In genomic region chr12:56003561-56003960, GRCm38 (mm10) we compare ENCODE assay signal across 28 mouse cellular contexts.
A peak's percentile ranks its signal among the peaks of the same experiment; 100 is the strongest.
DNase-seq lines count a peak whose midpoint lies in the region; ATAC-seq lines count a peak whose summit lies in the region.
"Had no signal": no experiment of that assay in that cellular context is flagged by ENCODE, and none has a peak within 500 bp of the region (broad histone marks: within the 10 kb centered on the region; RNA-seq: fewer than 3 reads in every experiment).

No protein-coding gene starts in this region.

- H3K4me3 ChIP-seq in forebrain, embryonic 14.5 days (ENCODE audit: low read depth, low read length), result no peak overlapping the region
- H3K4me3 ChIP-seq in forebrain, embryonic 12.5 days (replicated peaks), result no peak overlapping the region
- H3K4me3 ChIP-seq in hindbrain, embryonic 15.5 days, result no peak overlapping the region
- no peak overlapping the region for H3K4me3 ChIP-seq in hindbrain, embryonic 16.5 days (ENCODE audit: low read length)
- H3K4me3 ChIP-seq in midbrain, embryonic 13.5 days (replicated peaks), result no peak overlapping the region
- H3K4me3 ChIP-seq in midbrain, embryonic 15.5 days, result no peak overlapping the region
- H3K4me3 ChIP-seq: embryonic facial prominence, embryonic 12.5 days; embryonic facial prominence, embryonic 15.5 days; forebrain, embryonic 15.5 days; heart, embryonic 12.5 days; heart, embryonic 15.5 days; hindbrain, embryonic 12.5 days had no signal

- no peaks in the 10 kb centered on the region for H3K9me3 ChIP-seq in forebrain, embryonic 14.5 days (replicated peaks; ENCODE audit: control insufficient read depth, low read length)
- no peaks in the 10 kb centered on the region for H3K9me3 ChIP-seq in forebrain, embryonic 12.5 days
- H3K9me3 ChIP-seq in hindbrain, embryonic 15.5 days, result no peaks in the 10 kb centered on the region
- no peaks in the 10 kb centered on the region for H3K9me3 ChIP-seq in hindbrain, embryonic 16.5 days (ENCODE audit: control insufficient read depth, low read length)
- H3K9me3 ChIP-seq in midbrain, embryonic 13.5 days, result no peaks in the 10 kb centered on the region
- H3K9me3 ChIP-seq in midbrain, embryonic 15.5 days, result no peaks in the 10 kb centered on the region
- H3K9me3 ChIP-seq: embryonic facial prominence, embryonic 12.5 days; embryonic facial prominence, embryonic 15.5 days; forebrain, embryonic 15.5 days; G1E; heart, embryonic 12.5 days; heart, embryonic 15.5 days; hindbrain, embryonic 12.5 days had no signal

- ATAC-seq in forebrain, embryonic 14.5 days, result no peak
- ATAC-seq in forebrain, embryonic 12.5 days (ENCODE audit: low FRiP score), result no peak
- 0 out of 2 replicates have a peak, but pooled peaks have one; percentile 6 for ATAC-seq in hindbrain, embryonic 15.5 days (ENCODE audit: low FRiP score, low read depth)
- ATAC-seq in hindbrain, embryonic 16.5 days, result no peak
- peak; percentile 43 for ATAC-seq in midbrain, embryonic 13.5 days
- ATAC-seq in midbrain, embryonic 15.5 days (replicated peaks), result no peak
- ATAC-seq: inflammation-experienced regulatory T-cells, adult 6 months; intestine, embryonic 16.5 days; Patski had no signal

- peaks cover 10% of the 10 kb centered on the region for H3K27me3 ChIP-seq in forebrain, embryonic 14.5 days (replicated peaks; ENCODE audit: control insufficient read depth, insufficient read depth, low read length)
- H3K27me3 ChIP-seq in forebrain, embryonic 12.5 days, result peaks cover 56% of the 10 kb centered on the region
- H3K27me3 ChIP-seq in hindbrain, embryonic 15.5 days, result no peaks in the 10 kb centered on the region
- H3K27me3 ChIP-seq in hindbrain, embryonic 16.5 days (replicated peaks; ENCODE audit: control insufficient read depth, insufficient read depth, low read length), result no peaks in the 10 kb centered on the region
- H3K27me3 ChIP-seq in midbrain, embryonic 13.5 days, result no peaks in the 10 kb centered on the region
- H3K27me3 ChIP-seq in midbrain, embryonic 15.5 days (replicated peaks), result no peaks in the 10 kb centered on the region
- H3K27me3 ChIP-seq: CH12.LX; embryonic facial prominence, embryonic 12.5 days; embryonic facial prominence, embryonic 15.5 days; heart, embryonic 12.5 days; heart, embryonic 15.5 days; hindbrain, embryonic 12.5 days had no signal

- 62% methylated on average over 8 of the region's 8 CpGs for WGBS in forebrain, embryonic 14.5 days
- 68% methylated on average over 8 of the region's 8 CpGs for WGBS in forebrain, embryonic 12.5 days
- WGBS in hindbrain, embryonic 15.5 days, result 64% methylated on average over 8 of the region's 8 CpGs
- 65% methylated on average over 8 of the region's 8 CpGs for WGBS in hindbrain, embryonic 16.5 days
- 76% methylated on average over 8 of the region's 8 CpGs for WGBS in midbrain, embryonic 13.5 days
- 68% methylated on average over 8 of the region's 8 CpGs for WGBS in midbrain, embryonic 15.5 days

- H3K9ac ChIP-seq in forebrain, embryonic 14.5 days (ENCODE audit: low read length), result no peak overlapping the region
- no peak overlapping the region for H3K9ac ChIP-seq in forebrain, embryonic 12.5 days
- no peak overlapping the region for H3K9ac ChIP-seq in hindbrain, embryonic 15.5 days
- no peak overlapping the region for H3K9ac ChIP-seq in hindbrain, embryonic 16.5 days (ENCODE audit: low read depth, low read length)
- H3K9ac ChIP-seq in midbrain, embryonic 13.5 days (replicated peaks), result no peak overlapping the region
- H3K9ac ChIP-seq in midbrain, embryonic 15.5 days, result no peak overlapping the region
- H3K9ac ChIP-seq: embryonic facial prominence, embryonic 12.5 days; embryonic facial prominence, embryonic 15.5 days; forebrain, embryonic 15.5 days; heart, embryonic 12.5 days; heart, embryonic 15.5 days; hindbrain, embryonic 12.5 days had no signal

- H3K4me1 ChIP-seq in forebrain, embryonic 14.5 days (ENCODE audit: control insufficient read depth, insufficient read depth, low read length), result peaks cover 10% of the 10 kb centered on the region
- H3K4me1 ChIP-seq in forebrain, embryonic 12.5 days, result peaks cover 16% of the 10 kb centered on the region
- H3K4me1 ChIP-seq in hindbrain, embryonic 15.5 days (replicated peaks), result 0 out of 2 replicates have a peak, but pooled peaks cover 3% of the 10 kb centered on the region
- no peaks in the 10 kb centered on the region; the same call in 1 of the 2 replicates for H3K4me1 ChIP-seq in hindbrain, embryonic 16.5 days (ENCODE audit: control insufficient read depth, insufficient read depth, low read depth, low read length)
- H3K4me1 ChIP-seq in midbrain, embryonic 13.5 days (replicated peaks), result peaks cover 35% of the 10 kb centered on the region
- peaks cover 13% of the 10 kb centered on the region; the same call in 1 of the 2 replicates for H3K4me1 ChIP-seq in midbrain, embryonic 15.5 days
- H3K4me1 ChIP-seq: embryonic facial prominence, embryonic 12.5 days; embryonic facial prominence, embryonic 15.5 days; heart, embryonic 12.5 days; heart, embryonic 15.5 days had no signal

- H3K4me2 ChIP-seq in forebrain, embryonic 14.5 days (ENCODE audit: low read length), result no peak overlapping the region
- no peak overlapping the region for H3K4me2 ChIP-seq in forebrain, embryonic 12.5 days
- H3K4me2 ChIP-seq in hindbrain, embryonic 15.5 days, result no peak overlapping the region
- no peak overlapping the region for H3K4me2 ChIP-seq in hindbrain, embryonic 16.5 days (ENCODE audit: low read length)
- H3K4me2 ChIP-seq in midbrain, embryonic 13.5 days (replicated peaks), result no peak overlapping the region
- no peak overlapping the region for H3K4me2 ChIP-seq in midbrain, embryonic 15.5 days
- H3K4me2 ChIP-seq: embryonic facial prominence, embryonic 12.5 days; embryonic facial prominence, embryonic 15.5 days; forebrain, embryonic 15.5 days; heart, embryonic 12.5 days; heart, embryonic 15.5 days; hindbrain, embryonic 12.5 days had no signal

- peak; percentile 16 for DNase-seq in forebrain, embryonic 14.5 days (ENCODE audit: low spot score)
- peak; percentile 52 for DNase-seq in retina, postnatal 1 day
- DNase-seq: adrenal gland, postnatal 10 days; adrenal gland, postnatal 36 days; B cell, adult 2 months; cerebellum, adult 18-20 months; cerebellum, adult 9-10 months; cerebellum, postnatal 25 days; gastrocnemius, postnatal 25 days; heart, adult 18-20 months; heart, postnatal 10 days; heart, postnatal 36 days had no signal

- no peak overlapping the region for H3K27ac ChIP-seq in forebrain, embryonic 14.5 days (ENCODE audit: low read depth, low read length)
- no peak overlapping the region for H3K27ac ChIP-seq in forebrain, embryonic 12.5 days
- H3K27ac ChIP-seq in hindbrain, embryonic 15.5 days (replicated peaks), result no peak overlapping the region
- no peak overlapping the region for H3K27ac ChIP-seq in hindbrain, embryonic 16.5 days (ENCODE audit: low read depth, low read length)
- H3K27ac ChIP-seq in midbrain, embryonic 13.5 days, result no peak overlapping the region
- no peak overlapping the region for H3K27ac ChIP-seq in midbrain, embryonic 15.5 days
- H3K27ac ChIP-seq: embryonic facial prominence, embryonic 12.5 days; embryonic facial prominence, embryonic 15.5 days; forebrain, embryonic 15.5 days; heart, embryonic 15.5 days had no signal

- no peaks in the 10 kb centered on the region for H3K36me3 ChIP-seq in forebrain, embryonic 14.5 days (ENCODE audit: control insufficient read depth, insufficient read depth, low read length)
- H3K36me3 ChIP-seq in forebrain, embryonic 12.5 days (replicated peaks), result no peaks in the 10 kb centered on the region
- H3K36me3 ChIP-seq in hindbrain, embryonic 15.5 days, result no peaks in the 10 kb centered on the region
- no peaks in the 10 kb centered on the region for H3K36me3 ChIP-seq in hindbrain, embryonic 16.5 days (ENCODE audit: control insufficient read depth, insufficient read depth, low read length)
- no peaks in the 10 kb centered on the region for H3K36me3 ChIP-seq in midbrain, embryonic 13.5 days
- no peaks in the 10 kb centered on the region for H3K36me3 ChIP-seq in midbrain, embryonic 15.5 days (replicated peaks)
- H3K36me3 ChIP-seq: embryonic facial prominence, embryonic 12.5 days; embryonic facial prominence, embryonic 15.5 days; forebrain, embryonic 15.5 days; G1E; heart, embryonic 12.5 days; heart, embryonic 15.5 days; hindbrain, embryonic 12.5 days had no signal

Comparison
In these comparisons a context has a peak if more than half of its experiments do, and no peak if none do; other contexts are left out.
1. ATAC-seq: peak in hindbrain, embryonic 15.5 days (single experiment) and midbrain, embryonic 13.5 days (single experiment); none in forebrain, embryonic 14.5 days (single experiment), forebrain, embryonic 12.5 days (single experiment), hindbrain, embryonic 16.5 days (single experiment) and midbrain, embryonic 15.5 days (single experiment).